Mouse (Mus musculus): ENCODE measurements around the gene Crebrf. TPM values are rescaled to one million over a fixed set of nuclear protein-coding genes. Genes with fewer than 3 reads are reported as not detected.

Gene Crebrf
- total and polyA plus RNA-seq, 2 experiments from 2014 or later, result 10.2 to 18.5 TPM

DNA sequence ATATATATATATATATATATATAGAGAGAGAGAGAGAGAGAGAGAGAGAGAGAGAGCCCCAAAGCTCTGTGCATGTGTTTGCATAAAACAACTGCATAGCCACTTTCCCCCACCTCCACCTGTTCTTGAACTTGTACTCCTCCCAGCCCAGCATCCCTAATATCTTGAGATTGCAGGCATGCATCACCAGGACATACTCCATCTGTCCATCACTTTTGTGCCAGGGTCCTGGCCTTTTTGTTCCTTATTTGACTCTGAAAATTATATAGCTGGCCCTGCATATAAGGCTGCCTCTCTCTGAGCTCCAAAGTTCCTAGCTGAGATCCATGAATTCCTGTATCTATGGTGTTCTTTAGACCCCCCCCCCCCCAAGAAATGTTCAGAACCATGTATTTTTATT, 7.0 kb upstream of the Crebrf start:
- H3K9ac ChIP-seq (replicated peaks; ENCODE audit: low read length, poor library complexity, severe bottlenecking), result no peak overlapping the region
- no peak for TF ChIP-seq CTCF (IDR thresholded peaks at IDR 0.05)
- no peaks in the 10 kb centered on the region for H3K9me3 ChIP-seq (ENCODE audit: low read length)
- no peaks in the 10 kb centered on the region for H3K36me3 ChIP-seq (ENCODE audit: insufficient read depth, low read length)
- H3K27ac ChIP-seq (ENCODE audit: low read depth, low read length), result no peak overlapping the region
- DNase-seq (ENCODE audit: low spot score) (no peak), ATAC-seq (ENCODE audit: low FRiP score) (no peak)
- no peaks in the 10 kb centered on the region for H3K4me1 ChIP-seq (ENCODE audit: insufficient read depth, low read length)
- H3K4me3 ChIP-seq (ENCODE audit: low read depth, low read length), result no peak overlapping the region
- no peaks in the 10 kb centered on the region for H3K27me3 ChIP-seq (ENCODE audit: insufficient read depth, low read length)
- no peak overlapping the region for H3K4me2 ChIP-seq (ENCODE audit: low read depth, low read length, poor library complexity, severe bottlenecking)

DNA sequence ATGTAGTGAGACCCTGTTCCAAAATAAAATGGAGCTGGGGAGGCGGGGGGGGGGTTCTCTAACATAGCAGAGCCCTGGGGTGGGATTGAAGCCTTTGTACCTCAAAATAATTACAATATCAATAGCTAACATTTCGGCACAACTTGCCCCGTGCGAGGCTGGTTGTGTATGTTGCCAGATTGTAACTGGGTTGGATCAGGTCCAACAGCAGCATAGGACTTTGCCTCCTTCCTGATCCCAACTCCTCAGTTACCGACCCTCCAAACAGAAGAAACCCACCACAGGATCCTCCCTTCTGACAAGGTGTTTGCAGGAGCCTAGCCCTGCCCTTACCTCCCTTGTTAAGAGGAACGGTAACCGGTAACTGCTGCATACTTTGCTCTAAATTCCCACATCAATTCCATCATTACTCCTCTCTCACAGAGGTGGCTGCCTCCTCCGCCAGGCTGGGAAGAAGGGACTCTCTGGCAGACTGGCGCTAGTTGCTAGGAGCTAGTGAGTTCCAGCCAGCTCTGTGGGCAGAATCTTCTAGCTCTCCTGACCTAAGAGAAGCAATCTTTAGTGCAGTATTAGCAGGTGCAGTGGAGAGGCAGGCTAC, 6.4 kb upstream of the Crebrf start:
- ATAC-seq (ENCODE audit: low FRiP score) (no peak), DNase-seq (ENCODE audit: low spot score) (peak; percentile 30)
- H3K36me3 ChIP-seq (ENCODE audit: insufficient read depth, low read length), result no peaks in the 10 kb centered on the region
- H3K4me1 ChIP-seq (ENCODE audit: insufficient read depth, low read length), result no peaks in the 10 kb centered on the region
- no peaks in the 10 kb centered on the region for H3K27me3 ChIP-seq (ENCODE audit: insufficient read depth, low read length)
- H3K27ac ChIP-seq (ENCODE audit: low read depth, low read length), result peak overlapping the region; percentile 7; the same call in 1 of the 2 replicates
- no peaks in the 10 kb centered on the region for H3K9me3 ChIP-seq (ENCODE audit: low read length)
- H3K4me2 ChIP-seq (ENCODE audit: low read depth, low read length, poor library complexity, severe bottlenecking), result 0 out of 2 replicates have a peak overlapping the region, but pooled peaks have one; percentile 18
- H3K4me3 ChIP-seq (ENCODE audit: low read depth, low read length), result no peak overlapping the region
- no peak overlapping the region for H3K9ac ChIP-seq (replicated peaks; ENCODE audit: low read length, poor library complexity, severe bottlenecking)
- WGBS, result 38% methylated on average over 9 of the region's 9 CpGs
- no peak for TF ChIP-seq CTCF (IDR thresholded peaks at IDR 0.05)

GRCm38 (mm10) chr17:26710049-26710448, 5.4 kb upstream of the Crebrf start:
- no peak for TF ChIP-seq CTCF (IDR thresholded peaks at IDR 0.05)
- Histone ChIP-seq H3K27me3 (ENCODE audit: insufficient read depth, low read length) (no peaks in the 10 kb centered on the region), H3K9ac (replicated peaks; ENCODE audit: low read length, poor library complexity, severe bottlenecking) (no peak overlapping the region), H3K9me3 (ENCODE audit: low read length) (no peaks in the 10 kb centered on the region), H3K4me1 (ENCODE audit: insufficient read depth, low read length) (0 out of 2 replicates have a peak, but pooled peaks cover 3% of the 10 kb centered on the region), H3K4me3 (ENCODE audit: low read depth, low read length) (no peak overlapping the region), H3K4me2 (ENCODE audit: low read depth, low read length, poor library complexity, severe bottlenecking) (no peak overlapping the region), H3K27ac (ENCODE audit: low read depth, low read length) (no peak overlapping the region), H3K36me3 (ENCODE audit: insufficient read depth, low read length) (no peaks in the 10 kb centered on the region)
- WGBS, result 49% methylated on average over 6 of the region's 6 CpGs
- DNase-seq (ENCODE audit: low spot score) (no peak), ATAC-seq (ENCODE audit: low FRiP score) (no peak)

DNA sequence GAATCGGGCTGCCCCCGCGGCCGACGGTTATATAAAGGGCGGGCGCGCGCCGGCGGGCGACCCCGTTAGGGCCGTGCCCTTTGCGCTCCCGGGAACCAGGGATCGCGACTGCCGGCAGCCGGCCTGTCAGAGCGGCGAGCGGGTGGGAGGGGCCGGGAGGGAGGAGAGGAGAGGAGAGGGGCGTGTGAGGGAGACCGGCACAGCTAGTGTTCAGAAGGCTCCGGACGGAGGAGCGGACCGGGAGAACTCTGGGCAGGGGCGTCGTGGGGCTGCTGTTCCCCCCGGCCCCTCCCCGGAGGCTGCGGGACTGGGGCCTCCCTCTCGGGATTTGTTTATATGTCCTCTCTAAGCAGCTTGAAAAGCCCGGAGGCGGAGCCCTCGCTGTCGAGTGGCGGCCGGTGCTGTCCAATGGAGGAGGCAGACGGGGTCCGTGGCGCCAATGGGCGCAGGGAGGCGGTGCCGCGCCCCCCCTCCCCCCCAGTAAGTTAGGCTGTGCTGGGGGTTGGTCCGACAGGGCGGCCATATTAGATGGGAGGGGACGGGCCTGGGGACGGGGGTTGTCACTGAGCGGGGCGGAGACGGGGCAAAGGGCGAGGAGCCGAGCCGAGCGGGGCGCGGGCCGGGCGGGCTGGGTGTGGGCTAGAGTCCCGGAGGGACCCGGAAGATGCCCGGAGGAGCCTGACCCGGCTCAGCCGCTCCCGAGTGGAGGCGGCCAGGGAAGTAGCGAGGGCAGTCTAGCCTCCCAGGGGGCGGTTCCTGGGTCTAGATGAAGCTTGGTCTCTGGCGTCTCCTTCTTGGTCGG, 667 bp downstream of the Crebrf start:
- H3K27ac ChIP-seq (ENCODE audit: low read depth, low read length), result peak overlapping the region; percentile 82
- 0 out of 2 replicates have a peak, but pooled peaks cover 3% of the 10 kb centered on the region for H3K4me1 ChIP-seq (ENCODE audit: insufficient read depth, low read length)
- DNase-seq (ENCODE audit: low spot score), result peak; percentile 98
- H3K4me2 ChIP-seq (ENCODE audit: low read depth, low read length, poor library complexity, severe bottlenecking), result peak overlapping the region; percentile 58
- no peaks in the 10 kb centered on the region for H3K9me3 ChIP-seq (ENCODE audit: low read length)
- peak; percentile 98 for ATAC-seq (ENCODE audit: low FRiP score)
- peak overlapping the region; percentile 96 for H3K4me3 ChIP-seq (ENCODE audit: low read depth, low read length)
- H3K36me3 ChIP-seq (ENCODE audit: insufficient read depth, low read length), result no peaks in the 10 kb centered on the region
- under 1% methylated on average over 41 of the region's 75 CpGs for WGBS
- H3K9ac ChIP-seq (replicated peaks; ENCODE audit: low read length, poor library complexity, severe bottlenecking), result peak overlapping the region; percentile 68
- no peak for TF ChIP-seq CTCF (IDR thresholded peaks at IDR 0.05)
- no peaks in the 10 kb centered on the region for H3K27me3 ChIP-seq (ENCODE audit: insufficient read depth, low read length)

- Histone ChIP-seq H3K4me3 (ENCODE audit: low read depth, low read length) (no peak overlapping the region), H3K4me1 (ENCODE audit: insufficient read depth, low read length) (0 out of 2 replicates have a peak, but pooled peaks cover 3% of the 10 kb centered on the region), H3K4me2 (ENCODE audit: low read depth, low read length, poor library complexity, severe bottlenecking) (no peak overlapping the region), H3K27me3 (ENCODE audit: insufficient read depth, low read length) (no peaks in the 10 kb centered on the region), H3K9me3 (ENCODE audit: low read length) (no peaks in the 10 kb centered on the region), H3K9ac (replicated peaks; ENCODE audit: low read length, poor library complexity, severe bottlenecking) (no peak overlapping the region), H3K27ac (ENCODE audit: low read depth, low read length) (no peak overlapping the region), H3K36me3 (ENCODE audit: insufficient read depth, low read length) (no peaks in the 10 kb centered on the region)
- 64% methylated on average over 2 of the region's 2 CpGs for WGBS
- ATAC-seq (ENCODE audit: low FRiP score) (no peak), DNase-seq (ENCODE audit: low spot score) (no peak)
- TF ChIP-seq CTCF (IDR thresholded peaks at IDR 0.05), result peak; percentile 39
Observed at GRCm38 (mm10) chr17:26717868-26718267, 2.4 kb downstream of the Crebrf start.

- DNase-seq (ENCODE audit: low spot score) (no peak), ATAC-seq (ENCODE audit: low FRiP score) (no peak)
- no peak overlapping the region for H3K4me3 ChIP-seq (ENCODE audit: low read depth, low read length)
- H3K27ac ChIP-seq (ENCODE audit: low read depth, low read length), result no peak overlapping the region
- no peaks in the 10 kb centered on the region for H3K9me3 ChIP-seq (ENCODE audit: low read length)
- 0 out of 2 replicates have a peak, but pooled peaks cover 3% of the 10 kb centered on the region for H3K4me1 ChIP-seq (ENCODE audit: insufficient read depth, low read length)
- no peaks in the 10 kb centered on the region for H3K36me3 ChIP-seq (ENCODE audit: insufficient read depth, low read length)
- H3K9ac ChIP-seq (replicated peaks; ENCODE audit: low read length, poor library complexity, severe bottlenecking), result no peak overlapping the region
- no peak overlapping the region for H3K4me2 ChIP-seq (ENCODE audit: low read depth, low read length, poor library complexity, severe bottlenecking)
- no peak for TF ChIP-seq CTCF (IDR thresholded peaks at IDR 0.05)
- H3K27me3 ChIP-seq (ENCODE audit: insufficient read depth, low read length), result no peaks in the 10 kb centered on the region
Observed at GRCm38 (mm10) chr17:26719405-26719804, 4.0 kb downstream of the Crebrf start.
